Mouse (Mus musculus): ENCODE measurements around the gene Caskin1. TPM values are rescaled to one million over a fixed set of nuclear protein-coding genes. Genes with fewer than 3 reads are reported as not detected.
A peak's percentile ranks its signal among the peaks of the same experiment; 100 is the strongest.

Caskin1 gene
- polyA plus RNA-seq, 1 experiment from 2014 or later, result 14.8 TPM

DNA sequence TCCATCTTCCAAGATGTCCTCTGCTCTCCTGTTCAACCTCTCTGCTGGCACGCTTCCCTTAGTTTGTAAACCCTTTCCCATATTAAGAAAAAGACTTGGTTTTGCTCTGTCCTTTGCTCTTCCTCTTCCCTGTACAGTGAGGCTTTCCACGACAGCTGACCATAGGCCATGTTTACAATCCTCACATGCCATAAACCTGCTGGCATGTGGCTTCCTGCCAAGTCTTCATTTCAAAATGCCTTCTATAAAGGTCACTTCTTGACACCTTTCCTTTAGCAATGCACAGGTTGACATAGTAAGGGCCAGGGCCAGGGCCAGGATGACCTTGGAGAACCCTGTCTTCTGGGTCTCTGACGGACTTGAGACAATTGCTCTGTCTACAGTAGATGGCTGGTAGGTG, 57.8 kb downstream of the Caskin1 start:
- no peaks in the 10 kb centered on the region for H3K36me3 ChIP-seq (replicated peaks)
- H3K27me3 ChIP-seq, result peaks cover 23% of the 10 kb centered on the region
- H3K9me3 ChIP-seq, result no peaks in the 10 kb centered on the region
- ATAC-seq (ENCODE audit: low FRiP score), result no peak
- H3K4me2 ChIP-seq, result no peak overlapping the region
- no peak overlapping the region for H3K4me3 ChIP-seq (replicated peaks)
- H3K4me1 ChIP-seq, result peaks cover 15% of the 10 kb centered on the region
- H3K9ac ChIP-seq, result no peak overlapping the region
- no peak overlapping the region for H3K27ac ChIP-seq
- 92% methylated on average over 3 of the region's 3 CpGs for WGBS

DNA sequence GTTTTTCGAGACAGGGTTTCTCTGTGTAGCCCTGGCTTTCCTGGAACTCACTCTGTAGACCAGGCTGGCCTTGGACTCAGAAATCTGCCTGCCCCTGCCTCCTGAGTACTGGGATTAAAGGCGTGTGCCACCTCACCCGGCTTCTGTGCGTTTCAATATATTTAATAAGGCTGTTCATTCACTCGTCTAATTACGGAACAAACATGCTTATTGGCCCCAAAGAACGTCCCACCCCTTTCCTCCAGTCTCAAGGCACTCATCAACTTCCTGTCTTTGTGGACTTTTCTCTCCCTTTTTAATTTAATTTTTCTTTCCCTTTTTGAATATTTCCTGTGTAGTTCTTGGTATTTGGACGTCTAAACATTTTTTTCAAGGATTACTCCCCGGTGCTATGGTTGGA, 60.0 kb downstream of the Caskin1 start:
- Histone ChIP-seq H3K27me3 (peaks cover 23% of the 10 kb centered on the region), H3K27ac (no peak overlapping the region), H3K4me2 (peak overlapping the region; percentile 94), H3K9me3 (no peaks in the 10 kb centered on the region), H3K36me3 (replicated peaks) (no peaks in the 10 kb centered on the region), H3K4me3 (replicated peaks) (no peak overlapping the region), H3K9ac (no peak overlapping the region), H3K4me1 (peaks cover 27% of the 10 kb centered on the region)
- WGBS, result 33% methylated on average over 9 of the region's 9 CpGs
- no peak for ATAC-seq (ENCODE audit: low FRiP score)

DNA sequence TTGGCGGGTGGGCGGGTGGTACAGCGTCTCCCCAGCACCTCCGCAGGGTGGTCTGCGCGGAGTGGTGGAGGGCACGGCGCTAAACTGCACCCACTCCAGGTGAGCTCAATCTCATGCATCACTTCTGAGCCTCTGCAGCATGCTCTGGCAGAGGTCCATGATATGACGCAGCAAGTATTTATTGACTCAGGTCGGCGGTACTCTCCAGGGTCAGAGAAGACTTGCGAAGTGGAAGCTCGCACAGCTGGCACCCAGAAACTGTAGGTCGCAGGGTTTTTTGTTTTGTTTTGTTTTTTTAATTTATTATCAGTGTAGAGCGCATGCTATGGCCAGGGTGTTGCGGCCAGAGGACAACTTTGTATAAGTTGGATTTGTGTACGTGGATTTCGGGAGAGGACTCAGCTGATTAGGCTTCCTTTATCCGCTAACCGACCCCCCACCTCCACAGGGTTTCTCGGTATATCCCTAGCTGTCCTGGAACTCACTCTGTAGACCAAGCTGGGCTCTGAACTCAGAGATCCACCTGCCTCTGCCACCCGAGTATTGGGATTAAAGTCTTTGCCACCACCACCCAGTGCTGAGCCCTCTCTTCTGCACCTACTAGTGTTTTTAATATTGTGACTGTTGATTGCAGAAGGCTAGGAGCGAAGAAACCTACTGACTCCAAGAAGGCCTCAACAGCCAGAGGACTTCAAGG, 60.7 kb downstream of the Caskin1 start:
- 7% methylated on average over 23 of the region's 23 CpGs for WGBS
- Histone ChIP-seq H3K4me2 (peak overlapping the region; percentile 94), H3K4me3 (replicated peaks) (peak overlapping the region; percentile 84), H3K4me1 (peaks cover 27% of the 10 kb centered on the region), H3K27me3 (peaks cover 23% of the 10 kb centered on the region), H3K9me3 (no peaks in the 10 kb centered on the region), H3K9ac (0 out of 2 replicates have a peak overlapping the region, but pooled peaks have one; percentile 17), H3K36me3 (replicated peaks) (no peaks in the 10 kb centered on the region), H3K27ac (peak overlapping the region; percentile 37; the same call in 1 of the 2 replicates)
- ATAC-seq (ENCODE audit: low FRiP score), result no peak

DNA sequence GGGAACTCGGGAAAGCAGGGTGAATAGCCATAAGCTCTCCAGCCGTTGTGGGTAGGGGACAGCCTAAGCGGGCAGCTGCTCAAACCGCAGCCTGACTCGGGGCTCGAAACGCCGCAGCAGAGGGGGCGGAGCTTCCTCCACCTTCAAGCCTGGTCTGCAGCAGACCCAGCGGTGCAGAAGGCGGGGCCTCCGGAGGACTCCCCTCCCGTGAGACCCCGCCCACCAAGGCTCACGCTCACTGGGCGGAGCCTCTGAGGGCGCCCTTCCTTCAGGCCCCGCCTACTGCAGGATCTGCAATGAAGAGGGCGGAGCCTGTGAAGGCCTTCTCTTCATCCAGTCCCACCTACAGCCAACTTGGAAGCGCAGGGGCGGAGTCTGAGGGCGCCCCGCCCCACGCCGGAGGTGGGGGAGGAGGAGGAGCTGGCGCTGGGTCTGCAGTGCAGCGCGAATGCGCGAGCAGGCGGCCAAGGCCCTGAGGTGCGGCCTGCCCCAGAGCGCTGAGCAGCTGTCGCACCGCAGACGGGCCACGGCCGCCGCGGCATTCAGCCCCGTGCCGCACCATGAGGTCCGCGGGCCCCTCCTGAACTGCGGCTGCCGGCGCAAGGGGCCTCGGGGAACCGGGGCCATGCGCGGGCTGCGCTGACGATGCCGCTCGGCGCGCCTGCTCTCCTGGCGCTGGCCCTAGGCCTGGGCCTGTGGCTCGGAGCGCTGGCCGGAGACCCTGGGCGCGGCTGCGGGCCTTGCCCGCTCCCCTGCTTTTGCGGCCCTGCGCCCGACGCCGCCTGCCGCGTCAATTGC, 61.4 kb downstream of the Caskin1 start, which contains the start of gene Pkd1:
TSS of gene Pkd1 (plus strand) at position 217 of the 798 bp plus-strand sequence.
- Histone ChIP-seq H3K9ac (peak within 1 kb of the TSS; percentile 91), H3K9me3 (no peaks in the 10 kb centered on the region), H3K27me3 (peaks cover 18% of the 10 kb centered on the region), H3K4me1 (peaks cover 27% of the 10 kb centered on the region), H3K4me3 (replicated peaks) (peak within 1 kb of the TSS; percentile 84), H3K36me3 (replicated peaks) (no peaks in the 10 kb centered on the region), H3K4me2 (peak within 1 kb of the TSS; percentile 94), H3K27ac (peak within 1 kb of the TSS; percentile 96)
- WGBS, result under 1% methylated on average over 69 of the region's 72 CpGs
- peak; percentile 96 for ATAC-seq (ENCODE audit: low FRiP score)

DNA sequence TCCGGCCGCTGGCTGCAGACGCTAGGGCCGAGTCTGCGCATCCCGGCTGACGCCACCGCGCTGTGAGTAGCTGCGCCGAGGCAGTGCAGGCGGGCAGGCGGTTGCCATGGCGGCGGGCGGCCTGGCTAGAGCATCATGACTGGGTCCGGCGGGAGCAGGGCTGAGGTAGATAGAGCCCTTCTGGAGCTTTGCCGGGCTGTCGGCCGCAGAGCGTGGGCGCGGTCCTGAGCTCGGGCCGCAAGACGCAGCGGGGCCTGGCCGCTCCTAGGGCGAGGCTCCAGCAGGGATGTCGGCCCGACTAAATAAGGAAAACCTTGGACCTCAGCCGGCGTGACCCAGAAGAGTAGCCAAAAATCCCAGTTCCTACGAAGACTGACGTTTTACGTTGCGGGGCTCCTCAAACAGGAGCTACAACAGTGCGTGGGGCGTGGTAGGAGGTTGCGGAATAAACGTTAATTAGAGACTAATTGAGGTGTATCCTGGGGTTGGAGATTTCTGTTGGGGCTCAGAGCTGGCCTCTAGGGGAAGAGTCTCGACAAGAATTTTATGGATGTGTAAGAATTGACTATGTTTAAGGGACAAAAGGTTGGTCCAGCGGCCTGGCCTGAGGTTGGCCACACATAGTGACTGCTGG, 62.1 kb downstream of the Caskin1 start:
- Histone ChIP-seq H3K4me2 (peak overlapping the region; percentile 94), H3K4me1 (peaks cover 27% of the 10 kb centered on the region), H3K27me3 (peaks cover 16% of the 10 kb centered on the region), H3K9ac (peak overlapping the region; percentile 91), H3K36me3 (replicated peaks) (no peaks in the 10 kb centered on the region), H3K9me3 (no peaks in the 10 kb centered on the region), H3K4me3 (replicated peaks) (peak overlapping the region; percentile 84), H3K27ac (peak overlapping the region; percentile 96)
- WGBS, result under 1% methylated on average over 44 of the region's 44 CpGs
- peak; percentile 86 for ATAC-seq (ENCODE audit: low FRiP score)

DNA sequence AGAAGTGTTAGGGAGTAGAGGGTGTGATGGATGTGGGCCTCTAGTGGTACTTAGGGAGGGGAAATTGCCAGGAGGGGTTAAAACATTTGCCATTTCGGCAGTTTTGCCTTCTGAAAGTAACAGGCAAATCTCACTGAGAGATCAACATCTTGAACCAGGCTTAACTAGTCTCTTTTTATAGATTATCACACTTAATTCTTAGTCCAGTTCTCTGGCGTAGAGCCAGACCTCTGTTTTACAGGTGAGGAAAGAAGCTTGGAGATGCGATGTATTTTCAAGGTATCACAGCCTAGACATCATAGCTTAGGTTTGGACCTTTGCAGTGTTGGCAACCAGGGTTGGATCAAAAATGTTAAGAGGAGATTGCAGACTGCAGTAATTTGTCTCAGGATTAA, 62.6 kb downstream of the Caskin1 start:
- Histone ChIP-seq H3K36me3 (replicated peaks) (no peaks in the 10 kb centered on the region), H3K27ac (peak overlapping the region; percentile 96; the same call in 1 of the 2 replicates), H3K4me1 (peaks cover 27% of the 10 kb centered on the region), H3K4me2 (peak overlapping the region; percentile 94), H3K27me3 (peaks cover 16% of the 10 kb centered on the region), H3K9me3 (no peaks in the 10 kb centered on the region), H3K4me3 (replicated peaks) (peak overlapping the region; percentile 84), H3K9ac (peak overlapping the region; percentile 91)
- 58% methylated on average over 3 of the region's 3 CpGs for WGBS
- no peak for ATAC-seq (ENCODE audit: low FRiP score)

DNA sequence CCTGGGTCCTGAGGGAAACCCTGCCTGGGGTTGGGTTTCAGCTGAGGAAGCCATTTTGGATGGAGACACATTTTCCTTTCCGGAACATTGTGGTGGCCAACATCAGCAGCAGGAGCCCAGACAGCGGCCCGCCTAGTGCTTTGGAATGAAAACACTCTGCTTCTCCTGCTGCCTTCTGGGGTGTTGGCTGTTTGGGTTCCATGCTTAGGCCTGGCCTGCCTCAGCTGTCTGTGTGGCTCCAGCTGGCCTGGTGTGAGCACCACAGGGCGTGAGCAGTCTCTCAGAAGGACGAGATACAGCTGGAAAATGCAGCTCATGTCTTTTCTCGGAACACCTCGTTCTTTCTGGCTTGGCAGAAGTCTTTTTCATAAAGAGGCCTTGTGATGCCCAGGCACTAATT, 68.7 kb downstream of the Caskin1 start:
- Histone ChIP-seq H3K9ac (no peak overlapping the region), H3K9me3 (no peaks in the 10 kb centered on the region), H3K4me3 (replicated peaks) (no peak overlapping the region), H3K27ac (0 out of 2 replicates have a peak overlapping the region, but pooled peaks have one; percentile 21), H3K4me1 (peaks cover 30% of the 10 kb centered on the region), H3K27me3 (0 out of 2 replicates have a peak, but pooled peaks cover 3% of the 10 kb centered on the region), H3K4me2 (no peak overlapping the region), H3K36me3 (replicated peaks) (no peaks in the 10 kb centered on the region)
- WGBS, result 87% methylated on average over 7 of the region's 7 CpGs
- ATAC-seq (ENCODE audit: low FRiP score), result no peak

Other genes starting within 250 kb of the Caskin1 start
- 94.2 and 95.6 TPM in 2 replicates for gene Ccnf, start 237.1 kb upstream of the Caskin1 start, polyA plus RNA-seq (2016; fragmentation: Nextera tagmentation; extraction: Ambion mirVana)
- not detected in 2 replicates for gene Abca17, start 137.5 kb upstream of the Caskin1 start, polyA plus RNA-seq (2016; fragmentation: Nextera tagmentation; extraction: Ambion mirVana)
- gene Abca3, start 136.7 kb upstream of the Caskin1 start, polyA plus RNA-seq (2016; fragmentation: Nextera tagmentation; extraction: Ambion mirVana), result 17.7 and 18.0 TPM in 2 replicates
- 391 and 404 TPM in 2 replicates for gene Rnps1, start 74.0 kb upstream of the Caskin1 start, polyA plus RNA-seq (2016; fragmentation: Nextera tagmentation; extraction: Ambion mirVana)
- 53.5 and 61.2 TPM in 2 replicates for gene Eci1, start 62.0 kb upstream of the Caskin1 start, polyA plus RNA-seq (2016; fragmentation: Nextera tagmentation; extraction: Ambion mirVana)
- 4.9 and 5.1 TPM in 2 replicates for gene Dnase1l2, start 45.5 kb upstream of the Caskin1 start, polyA plus RNA-seq (2016; fragmentation: Nextera tagmentation; extraction: Ambion mirVana)
- gene E4f1, start 18.3 kb upstream of the Caskin1 start, polyA plus RNA-seq (2016; fragmentation: Nextera tagmentation; extraction: Ambion mirVana), result 34.1 and 37.1 TPM in 2 replicates
- 59.3 and 60.3 TPM in 2 replicates for gene Pgp, start 18.2 kb upstream of the Caskin1 start, polyA plus RNA-seq (2016; fragmentation: Nextera tagmentation; extraction: Ambion mirVana)
- gene Bricd5, start 14.7 kb upstream of the Caskin1 start, polyA plus RNA-seq (2016; fragmentation: Nextera tagmentation; extraction: Ambion mirVana), result not detected in 2 replicates
- gene Mlst8, start 9.5 kb upstream of the Caskin1 start, polyA plus RNA-seq (2016; fragmentation: Nextera tagmentation; extraction: Ambion mirVana), result 34.4 and 37.9 TPM in 2 replicates
- gene Traf7, start 39.3 kb downstream of the Caskin1 start, polyA plus RNA-seq (2016; fragmentation: Nextera tagmentation; extraction: Ambion mirVana), result 100 and 103 TPM in 2 replicates
- 1.7 and 1.9 TPM in 2 replicates for gene Rab26, start 45.6 kb downstream of the Caskin1 start, polyA plus RNA-seq (2016; fragmentation: Nextera tagmentation; extraction: Ambion mirVana)
- gene Pkd1, start 61.2 kb downstream of the Caskin1 start, polyA plus RNA-seq (2016; fragmentation: Nextera tagmentation; extraction: Ambion mirVana), result 15.5 and 17.9 TPM in 2 replicates
- gene Tsc2, start 144.0 kb downstream of the Caskin1 start, polyA plus RNA-seq (2016; fragmentation: Nextera tagmentation; extraction: Ambion mirVana), result 78.4 and 89.3 TPM in 2 replicates
- gene Nthl1, start 144.1 kb downstream of the Caskin1 start, polyA plus RNA-seq (2016; fragmentation: Nextera tagmentation; extraction: Ambion mirVana), result 14.5 and 18.8 TPM in 2 replicates
- gene Slc9a3r2, start 161.7 kb downstream of the Caskin1 start, polyA plus RNA-seq (2016; fragmentation: Nextera tagmentation; extraction: Ambion mirVana), result 18.3 and 21.9 TPM in 2 replicates
- not detected in 2 replicates for gene Npw, start 169.9 kb downstream of the Caskin1 start, polyA plus RNA-seq (2016; fragmentation: Nextera tagmentation; extraction: Ambion mirVana)
- gene Zfp598, start 181.1 kb downstream of the Caskin1 start, polyA plus RNA-seq (2016; fragmentation: Nextera tagmentation; extraction: Ambion mirVana), result 25.5 and 26.9 TPM in 2 replicates
- gene Syngr3, start 201.4 kb downstream of the Caskin1 start, polyA plus RNA-seq (2016; fragmentation: Nextera tagmentation; extraction: Ambion mirVana), result 27.8 and 33.5 TPM in 2 replicates
- 49.1 and 50.2 TPM in 2 replicates for gene Gfer, start 207.6 kb downstream of the Caskin1 start, polyA plus RNA-seq (2016; fragmentation: Nextera tagmentation; extraction: Ambion mirVana)
- 1.6 and 2.6 TPM in 2 replicates for gene Noxo1, start 207.6 kb downstream of the Caskin1 start, polyA plus RNA-seq (2016; fragmentation: Nextera tagmentation; extraction: Ambion mirVana)
- gene Tbl3, start 219.1 kb downstream of the Caskin1 start, polyA plus RNA-seq (2016; fragmentation: Nextera tagmentation; extraction: Ambion mirVana), result 94.7 and 98.0 TPM in 2 replicates
- 0.29 TPM in 1 of 2 replicates, not detected in the other for gene Rnf151, start 229.5 kb downstream of the Caskin1 start, polyA plus RNA-seq (2016; fragmentation: Nextera tagmentation; extraction: Ambion mirVana)
- gene Rps2, start 229.5 kb downstream of the Caskin1 start, polyA plus RNA-seq (2016; fragmentation: Nextera tagmentation; extraction: Ambion mirVana), result 946 and 1,025 TPM in 2 replicates
- 195 and 201 TPM in 2 replicates for gene Ndufb10, start 235.9 kb downstream of the Caskin1 start, polyA plus RNA-seq (2016; fragmentation: Nextera tagmentation; extraction: Ambion mirVana)
- not detected in 2 replicates for gene Rpl3l, start 239.2 kb downstream of the Caskin1 start, polyA plus RNA-seq (2016; fragmentation: Nextera tagmentation; extraction: Ambion mirVana)
- gene Msrb1, start 248.0 kb downstream of the Caskin1 start, polyA plus RNA-seq (2016; fragmentation: Nextera tagmentation; extraction: Ambion mirVana), result 18.8 and 19.5 TPM in 2 replicates